Mouse (Mus musculus): ENCODE results near the gene Cyp46a1. TPM values are rescaled to one million over a fixed set of nuclear protein-coding genes. Genes with fewer than 3 reads are reported as not detected.

Cyp46a1 gene
- polyA plus RNA-seq (2017; shearing (Covaris generic)): under 1 TPM in 1 of 2 experiments, not detected in 1; 0.28 TPM

DNA sequence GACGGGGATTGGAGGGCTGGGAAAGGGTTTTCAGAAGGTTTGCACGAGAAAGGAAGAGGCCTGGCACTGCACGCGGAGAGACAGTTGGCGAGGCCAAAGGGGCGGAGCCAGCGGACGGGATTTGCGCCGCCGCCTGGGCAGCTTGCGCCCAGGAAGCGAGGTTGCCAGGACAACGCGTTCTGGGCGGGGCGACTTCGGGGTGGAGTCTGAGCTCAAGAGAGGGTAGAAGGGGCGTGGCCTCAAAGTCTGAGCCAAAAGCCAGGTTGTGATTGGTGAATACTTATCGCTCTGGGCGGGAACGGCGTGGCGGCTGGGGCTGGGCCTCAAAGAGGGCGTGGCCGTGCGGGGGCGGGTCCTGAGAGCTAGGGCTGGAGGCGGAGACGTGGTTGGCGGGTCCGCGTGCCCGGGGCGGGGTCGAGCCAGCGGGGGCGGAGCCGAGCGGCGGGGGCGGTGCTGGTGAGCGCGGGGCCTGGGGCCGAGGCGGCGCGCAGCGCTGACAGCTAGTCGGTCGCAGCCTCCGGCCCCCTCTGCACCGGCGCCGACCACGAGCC is at the start of gene Cyp46a1:
TSS of gene Cyp46a1 (plus strand) at position 487 of the 551 bp plus-strand sequence.

DNA sequence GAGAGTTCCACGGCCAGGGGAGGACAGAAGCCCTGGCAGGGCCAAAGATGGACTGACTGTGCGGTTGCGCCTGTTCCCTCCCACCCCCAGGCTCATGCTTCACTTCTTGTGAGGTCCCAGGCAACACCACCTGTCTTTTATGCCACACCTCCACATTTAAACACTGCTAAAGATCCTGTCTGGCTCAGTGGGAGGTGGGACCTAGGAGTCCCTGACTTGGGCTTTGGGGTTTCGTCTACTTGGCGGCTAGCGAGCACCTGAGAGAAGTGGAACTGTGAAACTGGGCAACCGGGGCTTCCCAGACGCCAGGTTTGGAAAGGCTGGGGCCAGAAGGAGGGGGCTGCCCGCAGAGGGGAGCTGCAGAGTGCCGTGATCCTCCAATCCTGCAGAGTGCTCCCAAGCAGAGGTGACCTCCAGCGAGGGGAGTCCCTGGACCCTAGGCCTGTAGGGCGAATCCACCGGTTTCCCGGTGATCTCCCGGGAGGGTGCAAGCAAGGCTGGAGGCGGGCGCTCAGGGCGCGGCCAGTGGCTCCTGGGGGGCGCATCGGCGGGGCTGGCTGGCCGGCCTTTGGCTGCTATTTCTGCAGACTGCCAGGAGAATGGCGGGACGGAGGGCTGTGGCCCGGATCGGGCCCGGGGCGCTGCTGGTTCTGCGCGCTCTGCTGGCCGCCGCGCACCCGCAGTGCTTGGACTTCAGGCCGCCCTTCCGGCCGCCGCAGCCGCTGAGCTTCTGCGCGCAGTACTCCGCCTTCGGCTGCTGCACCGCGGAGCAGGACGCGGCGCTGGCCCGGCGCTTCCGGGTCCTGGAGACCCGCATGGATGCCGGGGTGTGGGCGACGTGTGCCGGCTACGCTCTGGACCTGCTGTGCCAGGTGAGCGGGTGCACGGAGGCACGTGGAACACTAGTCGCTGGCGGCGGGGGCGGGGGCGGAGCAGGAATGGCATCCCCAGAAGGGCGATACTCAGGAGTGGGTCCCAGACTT is 28.1 kb upstream of the Cyp46a1 start, which contains the start of gene Hhipl1:
TSS of gene Hhipl1 (plus strand) at position 459 of the 983 bp plus-strand sequence.

GRCm38 (mm10) chr12:108370596-108371428 is 36.6 kb downstream of the Cyp46a1 start, which contains the start of gene Eml1:
TSS of gene Eml1 (plus strand) at chr12:108370957.

Other genes starting within 250 kb of the Cyp46a1 start
- 10 to 100 TPM; 96.7 to 98.7 TPM for gene Setd3, start 155.1 kb upstream of the Cyp46a1 start, polyA plus RNA-seq (2017; shearing (Covaris generic))
- 1 to 10 TPM; 4.0 to 5.7 TPM for gene Ccnk, start 154.8 kb upstream of the Cyp46a1 start, polyA plus RNA-seq (2017; shearing (Covaris generic))
- gene Ccdc85c, start 59.0 kb upstream of the Cyp46a1 start, polyA plus RNA-seq (2017; shearing (Covaris generic)): under 1 TPM in 1 of 2 experiments, not detected in 1; 0.37 TPM
- gene Hhipl1, start 28.1 kb upstream of the Cyp46a1 start, polyA plus RNA-seq (2017; shearing (Covaris generic)): not detected
- gene Eml1, start 36.6 kb downstream of the Cyp46a1 start, polyA plus RNA-seq (2017; shearing (Covaris generic)): under 1 TPM; 0.42 to 0.44 TPM
- 100 to 1,000 TPM; 307 to 585 TPM for gene Evl, start 220.3 kb downstream of the Cyp46a1 start, polyA plus RNA-seq (2017; shearing (Covaris generic))

Data from activated CD4-positive, CD25-positive, alpha-beta regulatory T cell (primary cell).